Mouse (Mus musculus): Measurements from ENCODE around the gene Fgfr2. TPM values are rescaled to one million over a fixed set of nuclear protein-coding genes. Genes with fewer than 3 reads are reported as not detected.

Fgfr2 gene
- polyA plus RNA-seq, 1 experiment from 2014 or later: 121 TPM

GRCm38 (mm10) chr7:132262696-132263095, 860.5 kb downstream of the Fgfr2 start:
- 0 out of 2 replicates have a peak, but pooled peaks cover 4% of the 10 kb centered on the region for H3K4me1 ChIP-seq
- H3K27me3 ChIP-seq: no peaks in the 10 kb centered on the region
- no peaks in the 10 kb centered on the region for H3K9me3 ChIP-seq
- no peak overlapping the region for H3K4me3 ChIP-seq
- WGBS: 36% methylated on average over 6 of the region's 6 CpGs
- H3K4me2 ChIP-seq (replicated peaks): no peak overlapping the region
- H3K27ac ChIP-seq: no peak overlapping the region; the same call in 1 of the 2 replicates
- H3K36me3 ChIP-seq: peaks cover 12% of the 10 kb centered on the region
- ATAC-seq (ENCODE audit: insufficient number of reproducible peaks, insufficient read depth, low FRiP score, low TSS enrichment): no peak; the same call in 1 of the 2 replicates
- no peak overlapping the region for H3K9ac ChIP-seq

- Histone ChIP-seq H3K4me3 (no peak overlapping the region), H3K9me3 (no peaks in the 10 kb centered on the region), H3K4me2 (replicated peaks) (no peak overlapping the region), H3K27me3 (no peaks in the 10 kb centered on the region), H3K9ac (no peak overlapping the region), H3K36me3 (peaks cover 10% of the 10 kb centered on the region), H3K4me1 (0 out of 2 replicates have a peak, but pooled peaks cover 4% of the 10 kb centered on the region), H3K27ac (no peak overlapping the region)
- 56% methylated on average over 3 of the region's 3 CpGs for WGBS
- ATAC-seq (ENCODE audit: insufficient number of reproducible peaks, insufficient read depth, low FRiP score, low TSS enrichment): no peak
Observed at GRCm38 (mm10) chr7:132261885-132262284, 861.3 kb downstream of the Fgfr2 start.

GRCm38 (mm10) chr7:132260632-132261031, 862.5 kb downstream of the Fgfr2 start:
- no peak overlapping the region for H3K9ac ChIP-seq
- no peak overlapping the region for H3K27ac ChIP-seq
- H3K4me1 ChIP-seq: 0 out of 2 replicates have a peak, but pooled peaks cover 4% of the 10 kb centered on the region
- ATAC-seq (ENCODE audit: insufficient number of reproducible peaks, insufficient read depth, low FRiP score, low TSS enrichment): no peak
- WGBS: 65% methylated on average over 5 of the region's 5 CpGs
- H3K27me3 ChIP-seq: no peaks in the 10 kb centered on the region
- no peaks in the 10 kb centered on the region for H3K9me3 ChIP-seq
- no peak overlapping the region for H3K4me2 ChIP-seq (replicated peaks)
- H3K36me3 ChIP-seq: no peaks in the 10 kb centered on the region; the same call in 1 of the 2 replicates
- no peak overlapping the region for H3K4me3 ChIP-seq

- Histone ChIP-seq H3K27me3 (no peaks in the 10 kb centered on the region), H3K9ac (no peak overlapping the region), H3K4me2 (replicated peaks) (no peak overlapping the region), H3K4me3 (no peak overlapping the region), H3K4me1 (0 out of 2 replicates have a peak, but pooled peaks cover 4% of the 10 kb centered on the region), H3K9me3 (no peaks in the 10 kb centered on the region), H3K27ac (no peak overlapping the region), H3K36me3 (no peaks in the 10 kb centered on the region)
- ATAC-seq (ENCODE audit: insufficient number of reproducible peaks, insufficient read depth, low FRiP score, low TSS enrichment): no peak
- WGBS: 49% methylated on average over 7 of the region's 7 CpGs
Observed at GRCm38 (mm10) chr7:132258817-132259216, 864.3 kb downstream of the Fgfr2 start.

- H3K4me2 ChIP-seq (replicated peaks): no peak overlapping the region
- no peaks in the 10 kb centered on the region for H3K36me3 ChIP-seq
- H3K27ac ChIP-seq: no peak overlapping the region
- H3K4me3 ChIP-seq: no peak overlapping the region
- no peaks in the 10 kb centered on the region for H3K27me3 ChIP-seq
- H3K9ac ChIP-seq: no peak overlapping the region
- no peak for ATAC-seq (ENCODE audit: insufficient number of reproducible peaks, insufficient read depth, low FRiP score, low TSS enrichment)
- 64% methylated on average over 5 of the region's 5 CpGs for WGBS
- H3K9me3 ChIP-seq: no peaks in the 10 kb centered on the region
- H3K4me1 ChIP-seq: 0 out of 2 replicates have a peak, but pooled peaks cover 4% of the 10 kb centered on the region
Observed at GRCm38 (mm10) chr7:132258216-132258615, 864.9 kb downstream of the Fgfr2 start.

- Histone ChIP-seq H3K9ac (no peak overlapping the region), H3K4me1 (peaks cover 8% of the 10 kb centered on the region; the same call in 1 of the 2 replicates), H3K4me3 (no peak overlapping the region), H3K4me2 (replicated peaks) (no peak overlapping the region), H3K27ac (no peak overlapping the region), H3K9me3 (no peaks in the 10 kb centered on the region), H3K27me3 (no peaks in the 10 kb centered on the region), H3K36me3 (no peaks in the 10 kb centered on the region)
- no peak for ATAC-seq (ENCODE audit: insufficient number of reproducible peaks, insufficient read depth, low FRiP score, low TSS enrichment)
- 89% methylated on average over 5 of the region's 5 CpGs for WGBS
Observed at GRCm38 (mm10) chr7:132253513-132253912, 869.6 kb downstream of the Fgfr2 start.

- H3K4me2 ChIP-seq (replicated peaks): no peak overlapping the region
- H3K36me3 ChIP-seq: no peaks in the 10 kb centered on the region
- H3K27me3 ChIP-seq: no peaks in the 10 kb centered on the region
- H3K9me3 ChIP-seq: no peaks in the 10 kb centered on the region
- H3K4me1 ChIP-seq: peaks cover 12% of the 10 kb centered on the region; the same call in 1 of the 2 replicates
- 93% methylated on average over 4 of the region's 4 CpGs for WGBS
- ATAC-seq (ENCODE audit: insufficient number of reproducible peaks, insufficient read depth, low FRiP score, low TSS enrichment): no peak
- H3K9ac ChIP-seq: no peak overlapping the region
- no peak overlapping the region for H3K4me3 ChIP-seq
- no peak overlapping the region for H3K27ac ChIP-seq
Observed at GRCm38 (mm10) chr7:132253078-132253477, 870.1 kb downstream of the Fgfr2 start.

- H3K27ac ChIP-seq: no peak overlapping the region
- peaks cover 8% of the 10 kb centered on the region for H3K36me3 ChIP-seq
- H3K9me3 ChIP-seq: no peaks in the 10 kb centered on the region
- H3K4me1 ChIP-seq: peaks cover 24% of the 10 kb centered on the region; the same call in 1 of the 2 replicates
- 59% methylated on average over 10 of the region's 10 CpGs for WGBS
- H3K4me2 ChIP-seq (replicated peaks): no peak overlapping the region
- no peak overlapping the region for H3K4me3 ChIP-seq
- no peak overlapping the region for H3K9ac ChIP-seq
- no peaks in the 10 kb centered on the region for H3K27me3 ChIP-seq
- no peak for ATAC-seq (ENCODE audit: insufficient number of reproducible peaks, insufficient read depth, low FRiP score, low TSS enrichment)
Observed at GRCm38 (mm10) chr7:132249563-132250119, 873.5 kb downstream of the Fgfr2 start.

- Histone ChIP-seq H3K36me3 (peaks cover 8% of the 10 kb centered on the region), H3K27ac (peak overlapping the region; percentile 63; the same call in 1 of the 2 replicates), H3K4me2 (replicated peaks) (0 out of 2 replicates have a peak overlapping the region, but pooled peaks have one; percentile 23), H3K9ac (no peak overlapping the region), H3K4me3 (no peak overlapping the region), H3K9me3 (no peaks in the 10 kb centered on the region), H3K4me1 (peaks cover 24% of the 10 kb centered on the region; the same call in 1 of the 2 replicates), H3K27me3 (no peaks in the 10 kb centered on the region)
- WGBS: 9% methylated on average over 11 of the region's 11 CpGs
- peak; percentile 81 for ATAC-seq (ENCODE audit: insufficient number of reproducible peaks, insufficient read depth, low FRiP score, low TSS enrichment)
Observed at GRCm38 (mm10) chr7:132247567-132247966, 875.6 kb downstream of the Fgfr2 start.

- H3K4me1 ChIP-seq: peaks cover 24% of the 10 kb centered on the region; the same call in 1 of the 2 replicates
- no peak overlapping the region for H3K4me2 ChIP-seq (replicated peaks)
- no peaks in the 10 kb centered on the region for H3K27me3 ChIP-seq
- H3K9me3 ChIP-seq: no peaks in the 10 kb centered on the region
- H3K4me3 ChIP-seq: no peak overlapping the region
- no peak for ATAC-seq (ENCODE audit: insufficient number of reproducible peaks, insufficient read depth, low FRiP score, low TSS enrichment)
- H3K9ac ChIP-seq: no peak overlapping the region
- WGBS: 61% methylated on average over 5 of the region's 5 CpGs
- H3K27ac ChIP-seq: peak overlapping the region; percentile 63; the same call in 1 of the 2 replicates
- peaks cover 11% of the 10 kb centered on the region for H3K36me3 ChIP-seq
Observed at GRCm38 (mm10) chr7:132247091-132247490, 876.1 kb downstream of the Fgfr2 start.

- Histone ChIP-seq H3K9ac (no peak overlapping the region), H3K4me2 (replicated peaks) (no peak overlapping the region), H3K36me3 (peaks cover 24% of the 10 kb centered on the region), H3K4me3 (no peak overlapping the region), H3K9me3 (no peaks in the 10 kb centered on the region), H3K27me3 (no peaks in the 10 kb centered on the region), H3K4me1 (peaks cover 24% of the 10 kb centered on the region; the same call in 1 of the 2 replicates), H3K27ac (no peak overlapping the region)
- no peak for ATAC-seq (ENCODE audit: insufficient number of reproducible peaks, insufficient read depth, low FRiP score, low TSS enrichment)
- 90% methylated on average over 6 of the region's 6 CpGs for WGBS
Observed at GRCm38 (mm10) chr7:132245730-132246129, 877.4 kb downstream of the Fgfr2 start.

- ATAC-seq (ENCODE audit: insufficient number of reproducible peaks, insufficient read depth, low FRiP score, low TSS enrichment): no peak
- Histone ChIP-seq H3K27me3 (no peaks in the 10 kb centered on the region), H3K4me3 (no peak overlapping the region), H3K4me2 (replicated peaks) (no peak overlapping the region), H3K36me3 (peaks cover 25% of the 10 kb centered on the region), H3K27ac (no peak overlapping the region), H3K9me3 (no peaks in the 10 kb centered on the region), H3K4me1 (peaks cover 20% of the 10 kb centered on the region; the same call in 1 of the 2 replicates), H3K9ac (no peak overlapping the region)
- 91% methylated on average over 14 of the region's 14 CpGs for WGBS
Observed at GRCm38 (mm10) chr7:132244637-132245036, 878.5 kb downstream of the Fgfr2 start.

Measured in embryonic facial prominence, embryonic 12.5 days (tissue).